Mouse (Mus musculus) adrenal gland, postnatal 10 days (tissue): Measurements from ENCODE around the gene Slc6a2. TPM values are rescaled to one million over a fixed set of nuclear protein-coding genes. Genes with fewer than 3 reads are reported as not detected.

Experiments
- DNase-seq: peaks from one replicate; pipeline ENCODE4 v3.0.0; 2021; ENCODE audit warnings: mixed read lengths
- microRNA-seq: library from miRNA; unstranded; fragments of <30 nt; microRNA quantifications from one replicate; pipeline ENCODE4 v1.2.0, GENCODE M21; 2021
- total RNA-seq, 2 experiments: library from RNA; stranded (reverse); gene quantifications; 2 replicates each; pipeline ENCODE4 v1.2.3; 2021

Gene Slc6a2
- total RNA-seq, 2 experiments from 2014 or later = 24.6 to 60.2 TPM

DNA sequence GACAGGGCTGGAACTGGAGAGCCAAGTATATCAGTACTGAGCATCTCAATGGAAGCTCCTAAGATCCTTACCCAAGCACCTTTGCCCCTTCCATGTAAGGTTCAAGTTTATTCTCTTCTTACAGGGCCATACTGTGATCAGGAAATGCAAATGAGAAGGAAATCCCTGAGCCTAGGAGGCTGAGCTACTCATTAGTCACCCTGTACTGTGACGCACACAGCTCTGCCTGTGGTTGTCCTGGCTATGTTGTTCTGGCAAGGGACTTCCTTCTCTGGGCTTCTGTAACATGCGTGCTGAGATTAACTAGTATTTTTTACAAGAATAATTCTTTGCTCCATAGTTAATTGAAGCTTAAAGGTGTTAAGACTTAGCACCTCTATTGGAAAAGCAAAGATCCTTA is 70.8 kb downstream of the Slc6a2 start:
- DNase-seq = no peak

DNA sequence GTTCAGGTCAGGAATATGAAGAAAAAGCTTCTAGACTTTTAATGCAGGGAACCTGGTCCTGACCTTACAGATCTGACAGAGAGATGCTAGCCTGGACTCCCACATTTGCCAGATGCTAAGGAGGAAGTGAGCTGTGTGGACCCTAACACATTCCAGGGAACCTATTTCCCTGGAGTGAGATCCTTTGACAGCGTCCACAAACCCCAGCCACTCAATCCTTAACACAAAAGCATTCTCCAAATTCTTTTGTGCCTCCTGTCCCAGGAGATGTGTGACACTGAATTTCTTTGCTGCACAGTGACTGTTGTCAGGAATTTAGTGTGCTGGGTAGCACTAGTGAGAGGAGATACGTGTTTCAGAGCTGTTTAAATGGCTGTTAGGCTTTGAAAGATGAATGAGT is 79.0 kb downstream of the Slc6a2 start:
- DNase-seq = no peak

DNA sequence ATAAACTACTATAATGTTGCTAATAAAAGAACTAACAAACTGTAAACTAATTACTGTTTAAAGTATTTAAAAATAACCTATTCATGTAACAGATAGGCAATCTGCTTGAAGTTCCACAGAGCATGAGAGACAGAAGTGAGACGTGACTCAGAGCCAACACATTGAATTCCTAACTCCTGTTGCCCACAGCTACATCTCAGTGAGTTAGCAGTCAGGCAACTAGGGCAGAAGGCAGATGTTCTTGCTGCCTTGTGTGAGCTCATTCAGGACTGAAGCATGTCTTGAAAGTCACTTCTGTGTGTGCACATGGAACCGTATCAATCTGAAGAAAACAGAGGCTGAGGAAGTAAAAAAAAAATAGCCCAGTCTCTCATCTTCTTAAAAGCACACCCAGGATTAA is 80.4 kb downstream of the Slc6a2 start:
- no peak for DNase-seq

DNA sequence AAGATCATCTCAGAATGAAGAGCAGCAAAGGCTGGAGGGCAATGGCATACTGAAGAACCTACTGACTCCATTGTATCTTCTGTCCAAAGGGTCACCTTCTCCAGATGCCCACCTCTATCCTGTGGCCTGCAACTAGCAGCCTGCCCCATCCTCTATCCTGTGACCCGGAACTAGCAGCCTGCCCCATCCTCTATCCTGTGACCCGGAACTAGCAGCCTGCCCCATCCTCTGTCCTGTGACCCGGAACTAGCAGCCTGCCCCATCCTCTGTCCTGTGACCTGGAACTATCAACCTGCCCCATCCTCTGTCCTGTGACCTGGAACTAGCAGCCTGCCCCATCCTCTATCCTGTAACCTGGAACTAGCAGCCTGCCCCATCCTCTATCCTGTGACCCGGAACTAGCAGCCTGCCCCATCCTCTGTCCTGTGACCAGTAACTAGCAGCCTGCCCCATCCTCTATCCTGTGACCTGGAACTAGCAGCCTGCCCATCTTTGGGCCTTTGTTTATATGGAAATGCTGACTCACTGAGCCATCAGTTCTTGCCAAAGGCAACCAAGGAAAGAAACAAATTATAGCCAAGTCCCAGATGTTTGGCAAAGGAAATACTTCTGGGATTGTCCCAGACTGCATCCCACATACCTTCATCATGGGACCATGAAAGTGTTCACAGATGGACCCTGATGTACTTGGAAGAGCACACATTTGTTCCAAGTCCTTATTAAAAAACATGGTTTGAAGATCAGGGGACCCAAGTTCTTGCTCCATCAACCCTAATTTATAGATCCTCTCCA is 81.1 kb downstream of the Slc6a2 start:
- DNase-seq = no peak

DNA sequence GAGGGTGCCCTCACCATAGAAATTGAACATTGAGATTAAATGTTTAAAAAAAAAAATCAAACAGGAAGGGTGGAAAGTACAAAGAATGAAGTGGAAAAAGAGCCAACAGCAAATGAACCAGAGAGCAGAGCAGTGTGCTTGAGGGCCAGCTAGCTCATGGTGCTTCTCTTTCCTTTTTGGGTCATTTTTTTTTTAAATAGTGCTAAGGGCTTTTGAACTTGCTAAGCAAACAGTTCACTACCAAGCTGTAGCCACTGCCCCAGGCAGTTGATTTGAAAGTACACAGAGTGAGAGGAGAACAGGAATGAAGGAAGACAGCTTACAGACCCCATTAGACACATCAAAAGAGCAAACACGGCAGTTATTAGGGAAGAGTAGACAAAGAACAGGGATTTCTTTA is 83.2 kb downstream of the Slc6a2 start:
- DNase-seq = no peak

DNA sequence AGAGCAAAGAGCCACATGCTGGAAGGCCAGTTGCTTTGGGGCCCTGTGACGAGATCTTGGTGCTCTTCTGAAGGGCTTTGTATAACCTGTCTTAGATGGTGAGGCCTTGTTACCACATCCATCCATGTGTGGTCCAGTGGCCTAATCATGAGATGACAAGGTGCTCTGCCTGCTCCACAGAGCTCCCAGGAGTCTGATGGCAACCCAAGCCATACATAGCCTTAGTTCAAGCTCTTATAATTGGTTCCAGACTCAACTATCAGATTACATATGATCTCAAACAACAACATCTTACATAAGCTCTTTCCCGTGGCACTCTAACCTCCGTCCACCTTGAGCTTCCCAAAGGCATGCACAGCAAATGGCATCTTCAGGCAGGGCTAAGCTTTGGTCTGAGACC is 88.2 kb downstream of the Slc6a2 start, which contains the start of gene Ces1a:
Gene Ces1a, minus strand, starts transcription at position 101 of the 400 bp plus-strand sequence.
- no peak for DNase-seq

DNA sequence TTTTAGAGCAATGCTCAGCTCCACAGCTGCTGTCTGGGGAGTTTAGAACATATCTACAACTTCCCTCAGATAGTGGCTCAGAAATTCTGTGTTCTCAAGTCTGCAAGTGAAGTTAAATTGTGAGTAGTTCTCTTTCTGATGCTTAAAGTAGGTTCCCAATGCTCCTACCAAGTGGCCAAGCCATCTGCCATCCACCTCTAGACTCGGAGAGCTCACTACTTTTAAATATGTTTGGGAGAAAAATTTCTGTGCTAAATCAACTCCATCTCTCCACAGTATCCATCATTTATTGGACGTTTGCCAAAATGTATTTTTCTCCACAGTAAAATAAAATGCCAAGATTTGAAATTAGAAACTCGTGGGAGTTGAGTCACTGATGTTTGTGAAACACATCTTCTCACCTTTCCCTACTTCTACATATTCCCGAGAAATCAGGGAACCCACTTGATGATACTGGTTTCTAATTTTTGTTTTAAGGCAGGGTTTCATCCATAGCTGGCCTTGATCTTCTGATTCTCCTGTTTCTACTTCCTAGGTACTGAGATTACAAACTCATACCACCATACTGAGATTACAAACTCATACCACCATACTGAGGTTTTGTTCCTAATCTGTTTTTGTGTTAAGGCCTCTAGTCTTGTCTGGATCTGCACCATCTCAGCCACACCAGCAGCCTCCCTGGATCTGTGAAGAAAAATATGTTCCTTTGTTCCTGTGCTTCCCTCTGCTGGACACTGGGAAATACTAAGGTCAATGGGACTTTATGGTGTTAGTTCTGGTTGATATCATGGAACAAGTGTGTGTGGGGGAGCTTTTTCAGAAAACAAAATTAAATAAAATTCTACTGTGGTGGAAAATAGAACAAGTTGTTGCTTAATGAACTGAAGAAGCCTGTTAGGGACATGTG is 88.9 kb downstream of the Slc6a2 start:
- no peak for DNase-seq

Small RNA genes within 50 kb of the gene (microRNA-seq; reads per million reads assigned to microRNA genes)
- gene Gm22151 = not detected

Other genes with a start within 250 kb of the Slc6a2 start
- 10 to 100 TPM; 88.3 to 93.5 TPM for gene Mmp2, start 132.8 kb upstream of the Slc6a2 start, total RNA-seq
- gene Lpcat2, start 104.7 kb upstream of the Slc6a2 start, total RNA-seq = 1 to 10 TPM; 2.5 to 2.6 TPM
- under 1 TPM in 1 of 2 experiments, not detected in 1; 0.39 TPM for gene Capns2, start 58.7 kb upstream of the Slc6a2 start, total RNA-seq
- not detected for gene Ces1a, start 88.1 kb downstream of the Slc6a2 start, total RNA-seq
- gene Ces1b, start 119.9 kb downstream of the Slc6a2 start, total RNA-seq = 10 to 100 TPM in 1 of 2 experiments, 1 to 10 TPM in 1; 6.1 to 13.3 TPM
- 100 to 1,000 TPM; 103 to 217 TPM for gene Ces1c, start 171.2 kb downstream of the Slc6a2 start, total RNA-seq
- 100 to 1,000 TPM; 450 to 494 TPM for gene Ces1d, start 237.8 kb downstream of the Slc6a2 start, total RNA-seq